Mouse (Mus musculus) adrenal gland, postnatal 25 days (tissue): Measurements from ENCODE around the gene Mettl7a1. TPM values are rescaled to one million over a fixed set of nuclear protein-coding genes. Genes with fewer than 3 reads are reported as not detected.
"Not testable (repeated sequence)": the region's sequence is repeated elsewhere in the genome, so short reads cannot be mapped to it uniquely, and the experiment has no call there.

Experiments used
- DNase-seq: peaks from one replicate; pipeline ENCODE4 v3.0.0; 2021; ENCODE audit warnings: mixed read lengths
- total RNA-seq: library from RNA; stranded (reverse); gene quantifications from 2 replicates; pipeline ENCODE4 v1.2.3, GENCODE M21; 2021

Mettl7a1 gene
- total RNA-seq, 1 experiment from 2014 or later, result 111 TPM

- DNase-seq, result not testable (repeated sequence)
Observed at GRCm38 (mm10) chr15:100341314-100341980, 37.5 kb downstream of the Mettl7a1 start.

- DNase-seq, result no peak
Observed at GRCm38 (mm10) chr15:100345484-100345883, 41.5 kb downstream of the Mettl7a1 start.

- no peak for DNase-seq
Observed at GRCm38 (mm10) chr15:100346761-100347160, 42.8 kb downstream of the Mettl7a1 start.

GRCm38 (mm10) chr15:100349496-100349895, 45.6 kb downstream of the Mettl7a1 start:
- DNase-seq, result no peak

- DNase-seq, result no peak
Observed at GRCm38 (mm10) chr15:100351501-100352060, 47.6 kb downstream of the Mettl7a1 start.

GRCm38 (mm10) chr15:100352711-100353250, 48.8 kb downstream of the Mettl7a1 start, which contains the start of the genes Methig1 and Mettl7a2:
Gene Methig1, plus strand, starts transcription at chr15:100353149.
Gene Mettl7a2, plus strand, starts transcription at chr15:100353200.
- no peak for DNase-seq

GRCm38 (mm10) chr15:100353399-100353798, 49.5 kb downstream of the Mettl7a1 start:
- DNase-seq, result not testable (repeated sequence)

GRCm38 (mm10) chr15:100355876-100356275, 51.9 kb downstream of the Mettl7a1 start:
- no peak for DNase-seq

GRCm38 (mm10) chr15:100364242-100364641, 60.3 kb downstream of the Mettl7a1 start, which contains the start of gene Higd1c:
Gene Higd1c, plus strand, starts transcription at chr15:100364542.
- no peak for DNase-seq

GRCm38 (mm10) chr15:100365967-100366366, 62.0 kb downstream of the Mettl7a1 start:
- not testable (repeated sequence) for DNase-seq

- DNase-seq, result no peak
Observed at GRCm38 (mm10) chr15:100367119-100367518, 63.2 kb downstream of the Mettl7a1 start.

- peak; percentile 37 for DNase-seq
Observed at GRCm38 (mm10) chr15:100375066-100375465, 71.1 kb downstream of the Mettl7a1 start.

GRCm38 (mm10) chr15:100377847-100378505, 74.0 kb downstream of the Mettl7a1 start:
- not testable (repeated sequence) for DNase-seq

Other genes starting within 250 kb of the Mettl7a1 start
- gene Atf1, start 76.3 kb upstream of the Mettl7a1 start, total RNA-seq, result 70.7 and 78.1 TPM in 2 replicates
- gene Tmprss12, start 23.3 kb upstream of the Mettl7a1 start, total RNA-seq, result not detected in 2 replicates
- not detected in 2 replicates for gene Mettl7a3, start 30.8 kb downstream of the Mettl7a1 start, total RNA-seq
- 0.64 TPM in 1 of 2 replicates, not detected in the other for gene Methig1, start 49.0 kb downstream of the Mettl7a1 start, total RNA-seq
- 1.0 and 2.4 TPM in 2 replicates for gene Mettl7a2, start 49.1 kb downstream of the Mettl7a1 start, total RNA-seq
- 1.2 TPM in 1 of 2 replicates, not detected in the other for gene Higd1c, start 60.4 kb downstream of the Mettl7a1 start, total RNA-seq
- not detected in 2 replicates for gene Gm5475, start 118.0 kb downstream of the Mettl7a1 start, total RNA-seq
- gene Slc11a2, start 120.9 kb downstream of the Mettl7a1 start, total RNA-seq, result 105 and 111 TPM in 2 replicates
- gene Letmd1, start 164.9 kb downstream of the Mettl7a1 start, total RNA-seq, result 123 and 143 TPM in 2 replicates
- 6.8 and 8.2 TPM in 2 replicates for gene Csrnp2, start 191.3 kb downstream of the Mettl7a1 start, total RNA-seq
- 27.9 and 31.3 TPM in 2 replicates for gene Tfcp2, start 247.9 kb downstream of the Mettl7a1 start, total RNA-seq